Mouse (Mus musculus): ENCODE results near the gene Zfp36. TPM values are rescaled to one million over a fixed set of nuclear protein-coding genes. Genes with fewer than 3 reads are reported as not detected.
A peak's percentile ranks its signal among the peaks of the same experiment; 100 is the strongest.

Zfp36 gene
- 10.9 and 11.6 TPM in 2 replicates for polyA plus RNA-seq (2014; fragmentation: Nextera tagmentation; extraction: Ambion mirVana)

- 43% methylated on average over 17 of the region's 17 CpGs for WGBS (ENCODE audit: insufficient replicate concordance)
- H3K9ac ChIP-seq (ENCODE audit: low read depth, low read length): peak within 1 kb of the TSS; percentile 89
- no peaks in the 10 kb centered on the region for H3K9me3 ChIP-seq (replicated peaks; ENCODE audit: control insufficient read depth, low read length)
- H3K4me2 ChIP-seq: peak within 1 kb of the TSS; percentile 96
- peaks cover 63% of the 10 kb centered on the region for H3K4me1 ChIP-seq (ENCODE audit: control insufficient read depth, insufficient read depth, low read length)
- H3K4me3 ChIP-seq (ENCODE audit: low read depth, low read length): peak within 1 kb of the TSS; percentile 78
- H3K27me3 ChIP-seq (ENCODE audit: control insufficient read depth, insufficient read depth, low read length): no peaks in the 10 kb centered on the region
- peak within 1 kb of the TSS; percentile 98 for H3K27ac ChIP-seq (ENCODE audit: low read depth, low read length)
- no peak for ATAC-seq (replicated peaks; ENCODE audit: insufficient number of reproducible peaks, low FRiP score, low TSS enrichment)
- H3K36me3 ChIP-seq (ENCODE audit: control insufficient read depth, insufficient read depth, low read length): no peaks in the 10 kb centered on the region
Measured at GRCm38 (mm10) chr7:28380237-28381016, at the start of gene Zfp36. Gene Zfp36 (minus strand): TSS chr7:28380253.

GRCm38 (mm10) chr7:28427738-28428137, 47.7 kb upstream of the Zfp36 start:
- Histone ChIP-seq H3K36me3 (ENCODE audit: control insufficient read depth, insufficient read depth, low read length) (peaks cover 14% of the 10 kb centered on the region), H3K9me3 (replicated peaks; ENCODE audit: control insufficient read depth, low read length) (no peaks in the 10 kb centered on the region), H3K4me1 (ENCODE audit: control insufficient read depth, insufficient read depth, low read length) (0 out of 2 replicates have a peak, but pooled peaks cover 2% of the 10 kb centered on the region), H3K27ac (ENCODE audit: low read depth, low read length) (no peak overlapping the region), H3K9ac (ENCODE audit: low read depth, low read length) (no peak overlapping the region), H3K4me3 (ENCODE audit: low read depth, low read length) (no peak overlapping the region), H3K27me3 (ENCODE audit: control insufficient read depth, insufficient read depth, low read length) (no peaks in the 10 kb centered on the region), H3K4me2 (no peak overlapping the region)
- no peak for ATAC-seq (replicated peaks; ENCODE audit: insufficient number of reproducible peaks, low FRiP score, low TSS enrichment)

GRCm38 (mm10) chr7:28423018-28423417, 43.0 kb upstream of the Zfp36 start:
- peaks cover 16% of the 10 kb centered on the region for H3K36me3 ChIP-seq (ENCODE audit: control insufficient read depth, insufficient read depth, low read length)
- H3K9me3 ChIP-seq (replicated peaks; ENCODE audit: control insufficient read depth, low read length): no peaks in the 10 kb centered on the region
- no peak for ATAC-seq (replicated peaks; ENCODE audit: insufficient number of reproducible peaks, low FRiP score, low TSS enrichment)
- no peaks in the 10 kb centered on the region for H3K27me3 ChIP-seq (ENCODE audit: control insufficient read depth, insufficient read depth, low read length)
- H3K9ac ChIP-seq (ENCODE audit: low read depth, low read length): no peak overlapping the region
- H3K27ac ChIP-seq (ENCODE audit: low read depth, low read length): no peak overlapping the region
- 89% methylated on average over 1 of the region's 1 CpGs for WGBS (ENCODE audit: insufficient replicate concordance)
- H3K4me2 ChIP-seq: no peak overlapping the region
- H3K4me3 ChIP-seq (ENCODE audit: low read depth, low read length): no peak overlapping the region
- no peaks in the 10 kb centered on the region for H3K4me1 ChIP-seq (ENCODE audit: control insufficient read depth, insufficient read depth, low read length)

- H3K4me1 ChIP-seq (ENCODE audit: control insufficient read depth, insufficient read depth, low read length): no peaks in the 10 kb centered on the region
- H3K4me2 ChIP-seq: no peak overlapping the region
- no peak overlapping the region for H3K9ac ChIP-seq (ENCODE audit: low read depth, low read length)
- peaks cover 26% of the 10 kb centered on the region for H3K36me3 ChIP-seq (ENCODE audit: control insufficient read depth, insufficient read depth, low read length)
- no peak overlapping the region for H3K4me3 ChIP-seq (ENCODE audit: low read depth, low read length)
- H3K27ac ChIP-seq (ENCODE audit: low read depth, low read length): no peak overlapping the region
- 96% methylated on average over 2 of the region's 2 CpGs for WGBS (ENCODE audit: insufficient replicate concordance)
- H3K27me3 ChIP-seq (ENCODE audit: control insufficient read depth, insufficient read depth, low read length): no peaks in the 10 kb centered on the region
- ATAC-seq (replicated peaks; ENCODE audit: insufficient number of reproducible peaks, low FRiP score, low TSS enrichment): no peak
- H3K9me3 ChIP-seq (replicated peaks; ENCODE audit: control insufficient read depth, low read length): no peaks in the 10 kb centered on the region
Measured at GRCm38 (mm10) chr7:28419416-28419815, 39.4 kb upstream of the Zfp36 start.

DNA sequence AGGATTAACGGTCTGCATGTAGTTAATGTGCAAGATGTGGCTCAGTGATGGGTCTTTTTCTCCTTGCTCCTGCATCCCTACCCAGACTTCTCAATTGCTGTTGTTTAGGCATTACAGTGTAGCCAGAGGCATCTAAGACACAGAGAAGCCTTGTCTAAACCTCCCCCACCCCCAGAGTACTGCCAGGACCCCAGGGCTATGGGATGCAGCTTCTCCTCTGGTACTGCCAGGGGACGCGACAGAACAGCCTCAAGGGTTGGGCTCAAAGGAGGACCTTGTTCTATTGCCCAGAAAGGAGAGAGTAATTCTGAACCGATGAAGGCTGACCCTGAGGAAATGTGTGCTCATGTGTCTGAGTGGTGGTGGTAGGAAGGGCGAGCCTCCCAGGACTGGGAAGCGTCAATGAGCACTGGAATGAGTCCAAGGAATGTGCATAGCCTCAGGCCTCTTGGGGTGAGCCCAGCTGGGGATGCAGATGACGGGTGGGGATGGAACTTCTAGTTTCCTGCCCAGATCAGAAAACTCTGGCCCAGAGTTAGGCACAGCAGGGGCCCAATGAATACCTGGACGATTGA, 38.1 kb upstream of the Zfp36 start:
- H3K27me3 ChIP-seq (ENCODE audit: control insufficient read depth, insufficient read depth, low read length): no peaks in the 10 kb centered on the region
- H3K4me3 ChIP-seq (ENCODE audit: low read depth, low read length): no peak overlapping the region
- H3K4me2 ChIP-seq: no peak overlapping the region
- no peak overlapping the region for H3K9ac ChIP-seq (ENCODE audit: low read depth, low read length)
- no peaks in the 10 kb centered on the region for H3K4me1 ChIP-seq (ENCODE audit: control insufficient read depth, insufficient read depth, low read length)
- no peaks in the 10 kb centered on the region for H3K9me3 ChIP-seq (replicated peaks; ENCODE audit: control insufficient read depth, low read length)
- ATAC-seq (replicated peaks; ENCODE audit: insufficient number of reproducible peaks, low FRiP score, low TSS enrichment): peak; percentile 31; the same call in 1 of the 2 replicates
- H3K27ac ChIP-seq (ENCODE audit: low read depth, low read length): no peak overlapping the region
- WGBS (ENCODE audit: insufficient replicate concordance): 69% methylated on average over 8 of the region's 8 CpGs
- peaks cover 33% of the 10 kb centered on the region for H3K36me3 ChIP-seq (ENCODE audit: control insufficient read depth, insufficient read depth, low read length)

GRCm38 (mm10) chr7:28417368-28417767, 37.3 kb upstream of the Zfp36 start:
- Histone ChIP-seq H3K9ac (ENCODE audit: low read depth, low read length) (no peak overlapping the region), H3K4me3 (ENCODE audit: low read depth, low read length) (no peak overlapping the region), H3K4me2 (no peak overlapping the region), H3K4me1 (ENCODE audit: control insufficient read depth, insufficient read depth, low read length) (no peaks in the 10 kb centered on the region), H3K36me3 (ENCODE audit: control insufficient read depth, insufficient read depth, low read length) (peaks cover 28% of the 10 kb centered on the region), H3K9me3 (replicated peaks; ENCODE audit: control insufficient read depth, low read length) (no peaks in the 10 kb centered on the region), H3K27me3 (ENCODE audit: control insufficient read depth, insufficient read depth, low read length) (no peaks in the 10 kb centered on the region), H3K27ac (ENCODE audit: low read depth, low read length) (no peak overlapping the region)
- ATAC-seq (replicated peaks; ENCODE audit: insufficient number of reproducible peaks, low FRiP score, low TSS enrichment): no peak

- H3K4me2 ChIP-seq: no peak overlapping the region
- no peak overlapping the region for H3K9ac ChIP-seq (ENCODE audit: low read depth, low read length)
- no peaks in the 10 kb centered on the region for H3K9me3 ChIP-seq (replicated peaks; ENCODE audit: control insufficient read depth, low read length)
- no peaks in the 10 kb centered on the region for H3K27me3 ChIP-seq (ENCODE audit: control insufficient read depth, insufficient read depth, low read length)
- H3K4me3 ChIP-seq (ENCODE audit: low read depth, low read length): no peak overlapping the region
- WGBS (ENCODE audit: insufficient replicate concordance): 86% methylated on average over 4 of the region's 4 CpGs
- H3K4me1 ChIP-seq (ENCODE audit: control insufficient read depth, insufficient read depth, low read length): no peaks in the 10 kb centered on the region
- no peak for ATAC-seq (replicated peaks; ENCODE audit: insufficient number of reproducible peaks, low FRiP score, low TSS enrichment)
- H3K27ac ChIP-seq (ENCODE audit: low read depth, low read length): no peak overlapping the region
- peaks cover 20% of the 10 kb centered on the region for H3K36me3 ChIP-seq (ENCODE audit: control insufficient read depth, insufficient read depth, low read length)
Measured at GRCm38 (mm10) chr7:28412826-28413225, 32.8 kb upstream of the Zfp36 start.

- ATAC-seq (replicated peaks; ENCODE audit: insufficient number of reproducible peaks, low FRiP score, low TSS enrichment): no peak
- H3K4me1 ChIP-seq (ENCODE audit: control insufficient read depth, insufficient read depth, low read length): no peaks in the 10 kb centered on the region
- peaks cover 30% of the 10 kb centered on the region for H3K36me3 ChIP-seq (ENCODE audit: control insufficient read depth, insufficient read depth, low read length)
- no peak overlapping the region for H3K4me2 ChIP-seq
- H3K9me3 ChIP-seq (replicated peaks; ENCODE audit: control insufficient read depth, low read length): no peaks in the 10 kb centered on the region
- H3K27ac ChIP-seq (ENCODE audit: low read depth, low read length): no peak overlapping the region
- H3K9ac ChIP-seq (ENCODE audit: low read depth, low read length): no peak overlapping the region
- H3K4me3 ChIP-seq (ENCODE audit: low read depth, low read length): no peak overlapping the region
- no peaks in the 10 kb centered on the region for H3K27me3 ChIP-seq (ENCODE audit: control insufficient read depth, insufficient read depth, low read length)
- WGBS (ENCODE audit: insufficient replicate concordance): 85% methylated on average over 3 of the region's 3 CpGs
Measured at GRCm38 (mm10) chr7:28410841-28411475, 30.9 kb upstream of the Zfp36 start.

Measured in heart, embryonic 11.5 days (tissue).